Mouse (Mus musculus) retina, postnatal 1 day (tissue): ENCODE measurements around the gene Pold4.

Experiments used
- DNase-seq: peaks from one replicate; pipeline ENCODE4 v3.0.0-alpha.2; 2012

Pold4 gene

DNA sequence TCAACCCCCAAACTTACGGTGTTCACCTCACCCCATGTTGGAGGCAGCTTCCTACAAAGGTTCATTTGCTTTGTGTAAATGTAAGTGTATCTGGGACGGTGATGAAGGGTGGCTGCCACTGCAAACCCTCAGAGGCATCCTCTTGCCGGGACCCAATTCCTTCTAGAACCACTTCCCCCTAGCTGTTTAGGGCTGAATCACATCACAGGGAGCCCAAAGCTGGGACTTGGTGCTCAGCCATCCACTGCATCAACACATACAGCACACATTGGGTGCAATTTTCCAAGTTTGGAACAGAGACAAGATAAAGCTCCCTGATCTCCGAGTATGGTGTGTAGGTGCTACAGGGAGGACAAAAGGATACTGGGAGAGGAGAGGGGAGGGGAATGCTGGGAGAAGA lies 26.8 kb upstream of the Pold4 start:
- no peak for DNase-seq

DNA sequence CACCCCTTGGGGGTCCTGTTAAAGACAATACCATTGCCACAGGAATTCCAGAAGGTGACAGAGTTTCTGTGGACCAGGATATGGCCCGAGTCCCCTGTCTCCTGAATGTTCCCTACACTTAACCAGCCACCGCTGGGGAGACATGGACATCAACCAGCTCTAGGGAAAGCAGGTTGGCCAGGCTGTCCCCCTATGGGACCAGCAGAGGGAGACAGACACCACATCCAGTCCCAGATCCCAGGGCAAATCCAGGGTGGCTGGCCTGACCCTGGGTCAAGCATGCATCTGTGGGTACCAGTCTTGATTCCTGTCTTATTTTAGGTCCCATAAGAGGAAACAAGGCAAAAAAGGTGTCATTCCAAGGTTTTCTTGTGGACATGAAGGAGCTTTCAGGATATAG lies 24.7 kb upstream of the Pold4 start:
- DNase-seq, result peak; percentile 83

DNA sequence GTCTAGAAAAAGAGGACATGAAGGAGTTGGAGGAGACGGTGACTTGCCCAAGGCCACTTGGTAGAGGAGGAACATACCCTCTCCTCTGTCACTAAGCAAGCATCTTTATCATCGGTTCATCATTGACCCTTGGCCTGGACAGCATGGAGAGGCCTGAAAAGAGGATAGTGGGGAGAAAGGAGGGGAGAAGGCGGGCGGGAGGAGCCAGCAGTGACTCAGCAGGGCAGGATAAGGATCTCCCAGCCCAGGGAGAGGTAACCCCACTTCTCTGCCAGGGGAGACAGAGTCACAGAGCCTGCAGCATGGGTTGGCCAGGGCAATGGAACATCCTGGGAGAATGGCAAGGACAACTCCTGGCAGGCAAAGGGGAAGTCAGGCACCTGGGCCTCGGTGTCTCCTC lies 23.1 kb upstream of the Pold4 start:
- no peak for DNase-seq

DNA sequence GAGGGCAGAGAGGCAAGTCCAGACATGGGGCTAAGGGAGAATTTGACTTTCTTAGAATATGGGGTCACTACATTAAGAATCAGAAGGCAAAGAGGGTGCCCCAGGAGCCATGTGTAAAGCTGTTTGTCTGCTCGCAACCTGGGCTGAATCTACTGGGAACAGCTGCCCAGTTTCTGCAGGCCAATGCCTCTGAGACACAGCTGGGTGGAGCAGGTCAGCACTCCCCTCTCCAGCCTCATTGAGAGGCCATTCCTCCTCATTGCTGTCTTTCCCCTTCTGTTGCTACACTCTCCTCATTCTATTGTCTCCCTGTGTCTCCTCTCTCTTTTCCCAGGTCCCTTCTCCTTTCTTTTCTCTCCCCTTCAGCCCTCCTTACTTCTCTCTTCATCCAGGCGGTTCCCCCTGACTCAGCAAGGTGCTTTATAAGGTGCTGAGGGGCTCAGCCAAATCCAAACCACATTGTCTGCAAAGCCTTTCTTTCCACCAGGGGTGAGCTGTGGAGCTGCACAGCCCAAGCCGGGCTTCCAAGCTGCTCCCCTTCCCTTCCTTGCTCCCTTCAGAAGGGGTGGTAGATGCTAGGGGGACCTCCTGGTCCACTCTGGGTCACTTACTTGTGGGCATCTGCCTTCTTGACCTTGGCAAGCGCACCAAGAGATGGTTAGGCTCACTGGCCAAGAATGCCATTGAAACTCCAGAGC lies 19.7 kb upstream of the Pold4 start:
- no peak for DNase-seq

DNA sequence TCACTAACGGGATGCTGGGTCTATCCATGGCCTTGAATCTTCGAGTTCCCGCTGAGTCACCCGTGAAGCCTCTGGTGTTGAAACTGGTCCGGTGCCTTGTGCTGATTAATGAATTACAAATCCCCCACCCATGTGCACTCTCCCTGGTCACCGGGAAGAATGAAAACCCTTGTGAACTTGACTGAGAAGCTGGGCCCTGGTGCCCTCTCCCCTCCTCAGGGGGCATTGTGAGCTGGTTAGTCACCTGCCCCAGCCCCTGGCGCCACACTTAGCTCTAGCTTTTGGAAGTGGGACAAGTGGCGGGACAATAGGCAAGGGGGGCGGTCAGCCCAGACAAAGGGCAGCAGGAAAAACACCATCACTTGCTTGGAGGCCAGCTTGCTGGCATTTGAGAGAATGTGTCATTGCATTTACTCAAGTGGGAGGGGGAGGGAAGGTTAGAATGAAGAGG lies 18.1 kb upstream of the Pold4 start:
- DNase-seq, result peak; percentile 54

DNA sequence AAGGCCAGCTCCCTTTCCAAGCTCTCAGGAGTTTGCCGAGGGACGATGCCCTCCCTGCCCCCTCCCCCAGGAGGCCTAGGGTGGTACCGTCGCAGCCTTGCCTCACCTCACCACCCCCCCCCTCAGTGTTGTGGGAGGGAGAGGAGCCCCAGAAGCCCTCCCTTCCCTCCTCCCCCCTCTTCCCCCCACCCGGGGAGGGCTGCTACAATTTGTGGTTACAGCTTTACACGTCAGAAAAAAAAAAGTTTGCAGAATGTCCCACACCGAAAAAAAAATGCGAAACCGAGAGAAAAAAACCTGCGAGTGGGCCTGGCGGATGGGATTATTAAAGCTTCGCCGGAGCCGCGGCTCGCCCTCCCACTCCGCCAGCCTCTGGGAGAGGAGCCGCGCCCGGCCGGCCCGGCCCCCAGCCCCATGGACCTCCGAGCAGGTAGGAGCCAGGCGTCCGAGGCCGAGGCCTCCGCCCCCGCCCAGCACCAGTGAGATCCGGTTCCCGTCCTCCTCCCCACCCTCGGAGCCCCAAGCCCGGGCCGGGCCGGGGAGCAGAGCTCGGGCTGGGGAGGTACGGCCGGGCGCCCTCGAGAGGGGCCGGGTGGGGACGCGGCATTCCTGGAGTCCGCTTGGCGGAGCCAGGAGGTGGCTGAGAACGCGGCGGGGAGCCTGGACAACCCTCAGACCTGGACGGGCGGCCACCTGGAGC lies 17.5 kb upstream of the Pold4 start, which contains the start of the genes Clcf1 and AC109138.7:
TSS of gene Clcf1 (plus strand) at position 168 of the 700 bp plus-strand sequence.
TSS of gene AC109138.7 (plus strand) at position 287 of the 700 bp plus-strand sequence.
- peak; percentile 55 for DNase-seq

DNA sequence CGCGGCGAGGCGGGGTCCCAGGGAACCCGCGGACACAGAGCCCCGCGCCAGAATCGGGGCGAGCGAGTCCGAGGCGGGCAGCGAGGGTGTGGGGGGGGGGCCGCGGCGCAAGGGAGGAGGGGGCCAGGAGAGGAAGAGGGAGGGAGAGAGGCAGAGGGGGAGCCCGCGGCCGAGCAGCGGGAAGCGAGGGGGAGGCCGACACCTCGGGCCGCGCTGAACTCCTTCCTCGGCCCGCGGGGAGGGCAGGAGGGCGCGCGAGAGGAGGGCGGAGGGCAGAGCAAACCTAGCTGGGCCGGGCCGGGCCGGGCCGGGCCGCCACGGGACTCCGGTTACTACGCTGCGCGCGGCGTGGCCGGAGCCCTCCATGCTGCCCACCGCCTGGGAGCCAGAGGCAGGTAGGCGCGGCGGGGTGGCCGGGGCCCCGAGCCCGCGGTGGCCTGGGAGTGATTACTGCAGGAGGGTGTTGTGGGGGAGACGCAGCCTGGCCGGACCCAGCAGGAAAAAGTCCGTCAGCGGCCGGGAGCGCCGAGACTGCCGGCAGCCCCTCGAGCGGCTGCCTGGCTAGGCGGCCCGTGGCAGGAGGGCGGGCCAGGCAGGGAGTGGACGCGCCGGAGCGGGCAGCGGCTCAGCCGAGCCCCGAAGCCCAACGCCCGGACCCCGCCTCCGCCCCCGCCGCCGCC lies 16.8 kb upstream of the Pold4 start:
- DNase-seq, result peak; percentile 61

DNA sequence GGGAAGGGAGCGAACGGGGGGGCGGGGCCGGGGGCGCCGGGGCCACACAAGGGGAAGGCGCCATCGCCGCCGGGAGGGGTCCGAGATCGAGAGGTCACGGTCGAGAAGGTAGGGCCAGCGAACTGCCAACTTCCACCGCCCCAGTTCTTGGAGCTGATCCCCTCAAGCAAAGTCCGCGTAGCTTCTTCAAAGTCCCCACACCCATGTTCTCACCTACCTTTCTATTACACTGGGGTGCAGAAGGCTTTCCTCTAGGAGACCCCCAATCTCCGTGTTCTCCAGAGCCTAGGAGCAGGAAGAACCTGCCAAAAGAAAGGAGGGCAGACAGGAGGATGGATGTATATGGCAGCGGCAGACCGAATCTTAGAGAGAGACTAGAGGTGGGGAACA lies 16.3 kb upstream of the Pold4 start:
- DNase-seq, result no peak

DNA sequence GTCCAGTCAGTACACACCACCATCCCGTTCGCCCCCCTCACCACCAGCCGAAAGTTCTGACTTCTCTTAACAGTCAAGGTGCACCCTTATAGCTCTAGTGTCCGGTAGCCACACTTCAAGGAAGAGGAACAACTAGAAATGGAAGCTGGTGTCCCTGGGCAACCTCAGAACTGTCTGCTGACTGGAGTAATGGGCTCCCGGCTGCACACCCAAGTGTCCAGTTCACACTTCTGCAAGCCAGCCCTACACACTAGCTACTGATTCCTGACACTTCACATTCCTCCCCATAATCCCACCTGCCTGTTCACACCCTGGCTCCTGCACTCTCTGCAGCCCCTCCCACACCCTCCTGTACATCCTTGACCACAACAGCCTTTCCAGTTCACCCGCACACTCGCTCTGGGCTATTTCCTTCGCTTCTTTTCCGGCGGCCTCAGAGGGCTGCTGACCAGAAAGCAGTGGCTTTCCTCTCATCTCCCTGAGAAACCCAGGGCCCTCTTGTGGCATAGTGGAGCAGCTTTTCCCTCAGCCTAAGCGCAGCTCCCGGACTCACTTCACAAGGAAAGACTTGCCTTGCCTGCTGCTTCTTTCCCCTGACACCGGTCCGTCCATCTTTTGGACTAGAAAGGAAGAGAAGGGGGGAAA lies 15.5 kb upstream of the Pold4 start:
- peak; percentile 61 for DNase-seq

DNA sequence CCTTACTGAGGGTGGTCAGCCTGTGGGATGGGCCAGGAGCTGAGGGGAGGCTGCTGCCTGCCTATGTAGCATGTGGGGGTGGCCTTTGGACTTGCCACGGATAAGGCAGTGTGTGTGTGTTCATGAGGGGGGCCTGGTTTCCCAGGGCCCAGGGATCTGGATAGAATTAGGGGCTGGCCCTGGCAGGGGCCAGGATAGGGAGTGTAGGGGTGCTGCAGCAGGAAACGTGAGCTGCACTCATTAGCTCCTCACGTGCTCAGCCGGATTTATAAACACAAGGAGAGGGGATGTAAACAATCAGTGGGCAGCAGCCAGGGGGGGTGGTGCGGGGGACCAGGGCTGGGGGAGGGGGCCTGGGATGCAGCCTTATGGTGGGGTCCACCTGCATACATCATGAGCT lies 14.6 kb upstream of the Pold4 start:
- DNase-seq, result peak; percentile 22

DNA sequence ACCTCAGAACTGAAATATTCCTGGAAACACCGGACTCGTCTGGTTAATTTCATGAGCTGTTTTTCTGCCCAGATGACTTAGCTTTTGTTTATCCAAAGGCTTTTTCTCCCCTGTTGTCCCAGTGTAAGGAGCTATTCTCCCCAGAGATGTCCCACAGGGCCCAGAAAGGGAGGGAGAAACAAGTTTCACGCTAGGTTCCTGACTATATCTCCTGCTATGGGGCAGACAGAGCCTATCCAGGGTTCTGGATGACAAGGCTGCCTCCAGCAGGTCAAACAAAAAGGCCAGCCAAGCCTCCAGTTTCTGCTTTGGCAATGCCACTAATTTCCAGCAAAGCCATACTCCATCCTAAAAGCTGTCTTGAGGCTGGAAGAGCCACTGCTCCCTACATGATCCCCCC lies 13.8 kb upstream of the Pold4 start:
- no peak for DNase-seq

DNA sequence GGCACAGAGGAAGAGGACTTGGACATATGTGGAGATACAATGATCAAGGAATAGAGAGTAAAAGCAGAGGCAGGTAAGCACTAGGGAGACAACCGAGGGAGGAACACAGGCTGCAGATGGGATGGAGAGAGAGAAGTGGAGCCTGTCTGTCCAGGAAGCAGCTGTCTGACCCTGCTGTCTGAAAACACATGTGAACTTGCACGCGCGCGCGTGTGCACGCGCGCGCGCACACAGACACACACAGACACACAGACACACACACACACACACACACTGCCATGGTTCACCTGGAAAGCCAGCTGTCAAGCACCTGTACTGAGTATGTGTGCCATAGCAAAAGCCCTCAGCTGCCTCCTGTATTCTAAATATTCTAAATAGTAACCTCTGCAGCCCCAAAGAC lies 13.4 kb upstream of the Pold4 start:
- DNase-seq, result no peak

DNA sequence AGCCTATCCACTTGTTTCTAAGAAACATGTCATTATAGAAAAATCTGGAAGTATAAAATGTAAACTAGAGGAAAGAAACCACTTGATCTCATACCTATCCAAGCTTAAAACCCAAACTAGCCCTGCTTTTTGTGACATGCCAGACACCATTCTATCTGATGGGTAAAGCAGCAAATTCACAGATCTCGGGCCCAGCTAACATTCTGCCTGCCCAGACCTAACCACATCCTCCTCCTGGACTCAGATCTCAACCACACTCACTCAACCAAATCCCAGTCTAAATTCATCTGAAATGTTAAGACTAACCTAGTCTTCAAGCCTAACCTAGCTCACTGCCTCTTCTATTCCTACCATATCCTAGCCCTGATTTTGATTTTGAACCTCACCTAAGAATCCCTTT lies 12.9 kb upstream of the Pold4 start:
- no peak for DNase-seq

DNA sequence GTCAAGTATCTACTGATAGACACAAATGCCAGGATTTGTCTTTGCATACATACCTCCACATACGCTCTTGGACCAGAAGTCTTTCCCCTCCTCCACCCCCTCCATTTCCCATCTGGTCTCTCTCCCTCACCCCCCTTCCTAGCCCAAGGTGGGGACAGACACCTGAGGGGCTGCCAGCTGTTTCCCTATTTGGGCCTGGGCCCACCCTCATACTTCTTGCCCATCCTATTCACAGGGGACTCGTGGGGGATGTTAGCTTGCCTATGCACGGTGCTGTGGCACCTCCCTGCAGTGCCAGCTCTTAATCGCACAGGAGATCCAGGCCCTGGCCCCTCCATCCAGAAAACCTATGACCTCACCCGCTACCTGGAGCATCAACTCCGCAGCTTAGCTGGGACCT lies 11.8 kb upstream of the Pold4 start:
- no peak for DNase-seq

DNA sequence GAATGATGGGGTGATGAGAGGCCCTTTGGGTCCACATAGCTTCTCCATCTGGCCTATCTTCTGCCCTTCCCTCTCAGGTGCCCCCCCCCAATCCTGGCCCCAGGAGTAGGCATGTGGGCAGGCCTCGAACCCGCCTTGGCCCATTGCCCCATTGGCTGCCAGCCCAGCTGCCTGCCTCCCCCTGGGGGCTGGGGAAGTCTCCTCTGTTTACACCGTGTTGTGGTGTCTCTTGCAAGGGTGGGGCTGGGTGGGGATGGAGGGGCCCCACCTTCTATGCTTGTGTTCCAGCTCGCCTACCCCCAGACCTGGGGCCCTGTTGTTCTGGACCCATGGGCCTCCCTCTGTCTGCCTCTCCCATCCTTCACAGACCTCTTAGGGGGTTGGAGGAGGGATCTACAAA lies 11.3 kb upstream of the Pold4 start:
- no peak for DNase-seq

DNA sequence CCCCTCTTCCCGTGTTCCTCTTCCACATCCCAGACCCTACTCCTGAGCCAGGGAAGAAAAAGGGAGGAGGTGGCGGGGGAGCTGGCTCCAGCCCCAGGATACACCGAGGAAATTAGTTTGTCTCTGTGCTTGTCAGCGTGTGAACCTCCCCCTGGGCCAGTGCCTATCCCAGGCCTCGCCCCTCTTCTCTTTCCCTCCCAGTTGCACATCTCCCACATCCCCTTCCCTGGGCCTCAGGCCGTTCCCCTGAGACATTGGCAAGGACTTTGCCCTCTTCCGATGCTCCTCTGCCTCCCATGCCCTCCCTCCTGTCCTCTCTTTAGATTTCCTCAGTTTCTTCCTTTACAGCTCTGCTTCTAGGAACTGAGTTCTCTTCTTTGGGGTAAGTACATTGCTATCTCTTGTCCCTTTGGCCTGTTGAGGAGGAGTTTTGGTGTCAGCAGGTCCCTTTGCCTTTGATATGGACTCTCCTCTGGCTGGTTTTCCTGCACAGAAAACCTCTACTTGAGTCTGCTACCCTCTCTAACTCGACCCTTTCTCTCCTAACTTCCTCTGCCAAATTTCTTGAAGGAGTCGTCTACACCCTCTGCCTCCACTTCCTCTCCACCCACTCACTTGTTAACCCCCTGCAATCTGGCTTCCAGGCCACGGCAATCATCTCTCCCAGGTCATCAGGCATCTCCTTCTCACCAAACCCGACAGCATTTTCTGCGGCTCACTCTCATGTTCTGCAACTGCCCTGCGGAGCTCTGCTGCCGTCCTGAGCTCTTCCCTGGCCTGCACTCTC lies 10.5 kb upstream of the Pold4 start:
- DNase-seq, result peak; percentile 29

DNA sequence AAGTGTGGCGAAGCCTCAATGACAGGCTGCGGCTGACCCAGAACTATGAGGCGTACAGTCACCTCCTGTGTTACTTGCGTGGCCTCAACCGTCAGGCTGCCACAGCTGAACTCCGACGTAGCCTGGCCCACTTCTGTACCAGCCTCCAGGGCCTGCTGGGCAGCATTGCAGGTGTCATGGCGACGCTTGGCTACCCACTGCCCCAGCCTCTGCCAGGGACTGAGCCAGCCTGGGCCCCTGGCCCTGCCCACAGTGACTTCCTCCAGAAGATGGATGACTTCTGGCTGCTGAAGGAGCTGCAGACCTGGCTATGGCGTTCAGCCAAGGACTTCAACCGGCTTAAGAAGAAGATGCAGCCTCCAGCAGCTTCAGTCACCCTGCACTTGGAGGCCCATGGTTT lies 9.5 kb upstream of the Pold4 start:
- peak; percentile 15 for DNase-seq

DNA sequence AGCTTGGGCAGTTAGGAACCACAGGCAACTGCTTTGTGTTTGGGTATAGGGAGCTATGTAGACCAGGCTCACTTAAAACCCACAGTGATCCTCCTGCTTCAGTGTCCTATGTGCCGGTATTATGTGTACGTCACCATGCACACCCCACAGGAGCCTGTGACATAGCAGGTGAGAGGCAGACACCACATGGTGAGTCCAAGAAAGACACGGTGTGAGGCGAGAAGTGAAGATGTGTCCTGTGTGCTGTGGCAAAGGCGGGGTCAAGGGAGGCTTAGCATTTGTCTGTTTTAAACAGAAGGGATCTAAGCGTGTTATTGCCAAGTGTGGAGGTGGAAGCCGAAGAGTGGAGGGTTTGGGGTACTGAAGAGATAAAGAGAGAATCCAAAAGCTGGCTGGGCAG lies 4.9 kb upstream of the Pold4 start:
- no peak for DNase-seq

DNA sequence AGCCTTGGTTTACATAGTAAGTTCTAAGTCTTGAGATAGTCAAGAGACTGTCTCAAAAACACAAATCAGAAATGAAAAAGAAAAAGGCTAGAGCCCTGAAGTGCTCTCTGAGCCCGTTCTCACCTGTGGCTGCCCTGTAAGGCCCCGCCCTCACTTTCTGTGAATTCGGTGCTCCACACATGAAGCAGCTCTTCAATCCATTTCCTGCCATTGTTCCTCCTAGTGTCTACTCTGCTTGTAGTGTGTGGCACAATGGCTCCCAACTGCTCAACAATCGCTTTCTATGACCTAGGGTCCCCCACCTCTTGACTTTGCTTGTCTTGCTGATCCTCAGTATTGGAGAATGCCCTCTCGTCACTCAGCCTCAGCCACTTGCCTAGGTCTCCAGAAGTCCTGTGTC lies 4.3 kb upstream of the Pold4 start:
- no peak for DNase-seq

DNA sequence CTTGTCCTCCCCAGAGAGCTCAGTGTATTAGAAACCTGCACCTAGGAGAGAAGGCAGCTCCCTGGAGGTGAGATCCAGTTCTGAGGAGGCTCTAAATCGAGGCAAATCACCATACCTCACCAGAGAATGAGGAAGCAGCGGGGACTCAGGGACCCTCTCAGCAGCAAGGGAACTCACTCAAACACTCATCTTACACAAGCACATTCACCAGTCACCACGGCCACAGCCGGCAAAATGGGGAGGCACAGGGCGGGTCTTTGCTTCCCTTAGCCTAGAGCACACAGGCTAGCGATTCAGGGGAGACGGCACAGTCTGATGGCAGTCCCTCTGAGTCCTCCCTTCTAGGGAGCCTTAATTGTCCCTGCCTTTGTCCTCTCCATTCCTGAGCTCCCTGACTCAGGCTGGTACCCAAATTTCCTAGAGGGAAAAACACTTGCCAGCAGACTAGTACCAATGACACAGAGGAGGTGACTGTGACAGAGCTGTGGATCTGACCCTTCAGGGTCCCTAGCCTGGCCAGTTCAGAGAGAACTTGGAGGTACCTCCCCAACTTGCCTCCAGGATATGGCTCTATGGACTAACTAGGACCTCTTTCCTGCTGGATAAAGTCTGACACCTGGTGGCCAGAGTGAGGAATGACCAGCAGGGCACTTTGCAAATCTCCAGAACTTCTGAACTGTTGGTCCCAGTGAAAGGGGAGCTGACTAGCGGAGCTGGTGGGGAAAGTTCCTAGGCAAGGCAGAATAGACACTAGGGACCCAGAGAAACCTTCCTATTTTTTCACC lies 3.6 kb upstream of the Pold4 start:
- peak; percentile 90 for DNase-seq

DNA sequence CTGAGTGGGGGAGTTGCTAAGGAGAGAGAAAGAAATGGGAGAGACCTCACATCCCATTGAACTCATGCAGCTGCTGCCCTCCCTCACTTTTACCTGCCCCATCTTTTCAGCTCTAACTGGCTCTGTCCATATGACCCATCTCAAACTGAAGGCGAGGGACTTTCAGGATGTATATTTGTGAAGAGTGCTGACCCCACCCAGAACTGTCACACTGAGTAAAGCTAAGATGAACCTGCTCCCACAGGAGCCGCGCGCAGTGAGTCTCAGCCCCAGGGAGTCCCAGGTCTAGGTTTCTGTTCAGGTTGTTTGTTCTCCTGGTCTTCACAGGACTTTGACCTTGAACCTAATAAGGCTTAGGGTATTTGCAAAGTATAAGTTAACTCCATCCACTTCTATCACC lies 2.8 kb upstream of the Pold4 start:
- DNase-seq, result no peak
